Mouse (Mus musculus): Measurements from ENCODE around the gene Map2.

Map2 gene

DNA sequence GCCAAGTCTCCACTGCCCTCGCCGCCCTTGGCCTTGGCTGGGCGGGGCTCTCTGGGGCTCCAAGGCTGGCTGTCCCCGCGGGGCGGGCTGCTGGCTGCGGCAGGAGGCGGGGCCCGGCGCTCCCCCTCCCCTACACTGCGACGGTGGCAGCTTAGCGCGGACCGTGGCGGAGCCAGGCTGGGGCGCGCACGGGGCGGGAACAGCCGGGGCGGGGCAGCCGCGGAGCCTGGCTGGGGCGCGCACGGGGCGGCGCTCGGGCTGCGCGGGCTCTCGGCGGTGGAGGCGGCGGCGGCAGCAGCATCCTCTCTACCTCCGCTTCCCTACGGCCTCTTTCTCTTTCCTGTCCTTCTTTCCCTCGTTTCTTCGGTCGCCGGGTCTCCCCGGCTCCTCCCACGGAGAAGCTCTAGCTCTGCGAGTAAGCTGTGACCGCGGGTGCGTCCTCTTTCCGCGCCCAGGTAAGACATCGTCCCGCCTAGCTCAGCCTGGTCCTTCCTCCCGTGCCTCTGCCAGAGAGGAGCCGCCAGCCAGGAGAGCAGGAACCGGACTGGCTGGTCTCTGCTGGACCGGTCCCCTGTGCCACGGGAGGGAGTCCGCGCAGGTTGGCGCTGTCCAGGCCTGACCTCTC lies at the start of gene Map2:
Gene Map2, plus strand, starts transcription at position 233 of the 625 bp plus-strand sequence.
- DNase-seq (ENCODE audit: low spot score in 2 of 2) = peak; percentile 78 to 84

DNA sequence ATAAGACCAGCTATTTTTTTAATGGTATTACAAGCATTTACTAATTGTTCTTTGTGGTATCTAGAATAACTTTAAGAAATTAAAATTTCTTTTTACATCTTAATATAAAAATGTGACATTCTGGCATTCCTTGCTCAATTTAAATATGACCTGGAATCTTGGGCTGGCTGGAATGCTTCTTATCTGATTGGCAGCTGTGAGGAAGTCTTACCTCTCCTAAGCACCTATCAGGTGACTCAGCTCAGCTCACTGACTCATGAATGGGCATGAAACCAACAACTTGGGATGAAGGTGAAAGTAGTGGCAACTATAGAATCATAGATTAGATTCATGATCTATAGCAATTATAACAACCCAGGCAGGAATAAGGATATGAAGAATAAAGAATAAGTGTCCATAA lies 42.1 kb upstream of the Map2 start:
- no peak for DNase-seq (ENCODE audit: low spot score in 2 of 2)

DNA sequence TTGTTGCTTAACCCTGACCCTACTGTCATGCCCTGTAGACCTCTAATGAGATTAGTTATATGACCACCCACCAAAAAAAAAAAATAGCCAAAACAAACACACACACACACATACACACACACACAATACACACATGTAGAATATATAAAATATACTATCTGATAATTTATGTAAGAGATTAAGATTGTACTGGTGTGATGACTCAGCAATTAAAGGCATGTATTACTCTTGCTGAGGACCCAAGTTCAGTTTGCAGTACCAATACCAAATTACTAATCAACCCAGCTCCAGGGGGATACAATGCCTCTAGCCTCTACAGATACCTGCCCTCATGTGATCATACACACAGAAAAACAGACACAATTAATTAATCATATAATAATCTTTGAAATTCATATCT lies 39.7 kb upstream of the Map2 start:
- no peak for DNase-seq (ENCODE audit: low spot score in 2 of 2)

DNA sequence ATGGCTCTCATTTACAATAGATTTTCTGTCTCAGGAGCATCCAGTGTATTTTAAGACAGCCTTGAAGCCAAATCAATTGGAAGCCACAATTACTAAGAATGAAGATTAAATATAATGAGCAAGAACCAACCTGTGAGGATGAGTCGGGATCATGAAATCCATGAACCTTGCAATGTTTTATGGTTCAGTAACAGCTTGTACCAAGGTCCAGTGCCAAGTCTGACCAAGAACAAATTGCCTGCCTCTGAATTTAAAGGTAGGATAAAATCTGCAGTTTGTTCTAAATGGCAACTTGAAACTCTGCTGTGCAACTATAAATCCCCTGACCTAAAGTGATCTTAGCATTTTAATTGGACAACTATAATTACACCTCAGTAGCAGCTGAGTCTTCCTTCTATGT lies 34.4 kb upstream of the Map2 start:
- DNase-seq (ENCODE audit: low spot score in 2 of 2) = no peak

DNA sequence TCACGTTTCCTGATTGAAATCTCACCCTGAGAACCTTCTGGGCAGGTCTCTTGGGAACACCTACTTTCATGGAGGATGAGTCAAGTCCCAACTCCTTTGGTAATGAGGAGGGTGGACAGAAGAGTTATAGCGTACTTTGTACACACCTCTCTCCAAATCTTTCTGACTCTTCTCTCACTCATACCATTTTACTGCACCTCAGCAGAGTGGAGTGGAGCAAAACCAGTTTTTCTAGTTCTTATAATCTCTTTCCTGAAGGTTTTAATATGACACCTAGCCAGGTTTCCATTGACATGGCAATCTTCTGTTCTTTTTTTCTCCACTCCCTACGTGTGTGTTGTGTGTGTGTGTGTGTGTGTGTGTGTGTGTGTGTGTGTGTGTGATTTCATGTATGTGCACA lies 29.9 kb upstream of the Map2 start:
- no peak for DNase-seq (ENCODE audit: low spot score in 2 of 2)

DNA sequence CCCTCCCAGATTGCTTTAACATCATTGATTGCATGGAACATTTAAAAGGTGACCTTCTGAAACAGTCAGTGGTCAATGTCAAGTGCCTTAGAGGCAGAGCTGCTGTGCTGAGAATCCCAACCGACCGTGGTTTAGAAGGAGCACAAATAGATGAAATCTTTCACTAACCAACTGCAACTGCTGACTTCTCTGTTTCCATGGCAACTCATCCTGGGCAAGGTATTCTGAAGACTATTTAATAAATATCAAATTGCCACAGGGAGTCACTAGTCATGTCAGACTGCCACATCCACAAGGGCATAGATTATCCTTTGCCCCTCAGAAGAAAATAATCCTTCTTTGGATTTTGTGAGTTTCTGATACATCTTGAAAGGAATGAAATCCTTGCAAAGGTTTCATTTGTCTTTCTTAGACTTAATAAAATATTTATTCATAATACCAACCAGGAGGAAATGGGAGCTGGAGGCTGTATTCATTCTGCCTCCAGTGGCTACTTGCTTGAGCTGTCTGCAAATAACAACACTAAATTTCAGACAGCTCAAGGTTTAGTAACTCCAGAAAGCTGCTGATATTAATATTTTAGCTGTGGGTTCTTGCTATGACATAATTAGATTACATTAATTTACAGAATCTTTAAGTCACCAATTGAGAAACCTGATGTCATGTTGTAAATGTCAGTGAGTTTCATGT lies 26.1 kb upstream of the Map2 start:
- DNase-seq (ENCODE audit: low spot score in 2 of 2) = no peak

DNA sequence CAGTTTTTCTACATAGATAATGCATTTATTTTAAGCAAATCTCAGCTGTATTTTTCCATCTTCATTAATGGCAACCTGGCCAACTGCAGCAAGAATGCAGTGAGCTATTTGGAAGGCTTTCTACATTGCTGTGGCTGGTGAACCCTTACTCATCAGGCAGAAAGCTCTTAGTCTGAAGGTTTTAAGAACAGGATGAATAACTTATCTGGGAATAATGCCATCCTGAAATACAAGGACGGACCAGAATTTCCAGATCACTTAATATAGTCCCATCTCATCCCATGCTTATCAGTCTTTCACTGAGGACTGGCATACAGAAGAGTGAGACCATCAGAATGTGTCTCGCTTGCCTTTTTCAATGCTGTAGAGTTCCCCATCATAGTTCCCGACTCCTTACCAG lies 24.3 kb upstream of the Map2 start:
- DNase-seq (ENCODE audit: low spot score in 2 of 2) = no peak

DNA sequence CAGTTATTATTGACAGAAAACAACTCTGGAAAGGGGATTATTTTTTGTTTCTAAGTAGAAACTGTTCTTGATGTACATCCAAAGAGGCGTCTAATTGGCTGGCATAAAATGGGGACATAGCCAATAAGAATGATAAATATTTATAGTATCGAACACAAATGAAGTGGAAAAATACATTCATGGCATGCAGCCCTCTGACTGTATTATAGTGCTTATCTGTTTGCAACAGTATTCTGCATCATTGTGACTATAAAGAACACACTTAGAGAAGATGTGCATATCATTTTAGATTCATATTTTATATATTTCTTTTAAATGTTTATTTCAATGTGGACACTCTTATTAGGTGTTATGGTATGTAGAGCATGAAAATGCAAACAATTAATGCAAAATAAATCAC lies 17.9 kb upstream of the Map2 start:
- no peak for DNase-seq (ENCODE audit: low spot score in 2 of 2)

DNA sequence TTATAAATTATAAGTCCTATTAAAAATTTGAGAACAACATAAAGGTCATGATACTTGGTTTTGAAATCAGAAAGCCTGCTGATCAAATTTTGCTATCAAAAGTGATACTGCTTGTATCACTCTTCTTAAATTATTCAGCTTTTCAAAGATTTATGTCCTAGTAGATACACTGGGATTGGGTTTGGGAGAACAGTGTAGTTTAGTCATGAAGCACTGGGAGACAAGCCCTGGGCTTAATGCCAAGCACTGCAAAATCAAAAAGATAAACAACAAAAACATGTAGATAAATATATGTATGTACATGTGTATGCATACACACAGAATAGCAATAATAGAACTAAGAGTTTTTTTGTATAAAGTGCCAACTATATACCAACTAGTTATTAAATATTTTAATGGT lies 17.5 kb upstream of the Map2 start:
- DNase-seq (ENCODE audit: low spot score in 2 of 2) = no peak

DNA sequence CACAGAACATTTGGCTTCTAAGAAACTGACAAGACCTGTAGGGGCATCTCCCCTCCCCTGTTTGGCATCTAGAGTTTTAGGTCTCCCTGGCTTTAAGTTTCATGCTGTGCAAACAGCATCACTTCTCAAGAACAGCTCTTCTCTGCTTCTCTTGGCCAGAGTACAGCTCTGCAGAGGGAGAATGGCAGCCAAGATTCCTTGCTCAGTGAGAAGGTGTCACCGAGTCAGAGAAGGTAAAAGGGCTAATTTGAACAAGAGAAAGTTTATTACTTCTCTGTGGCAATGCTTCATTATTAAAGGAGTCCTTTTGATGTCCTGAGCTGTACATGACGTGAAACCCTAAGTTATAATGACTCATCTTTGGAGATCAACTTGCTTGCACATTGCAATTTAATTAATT lies 10.4 kb upstream of the Map2 start:
- no peak for DNase-seq (ENCODE audit: low spot score in 2 of 2)

DNA sequence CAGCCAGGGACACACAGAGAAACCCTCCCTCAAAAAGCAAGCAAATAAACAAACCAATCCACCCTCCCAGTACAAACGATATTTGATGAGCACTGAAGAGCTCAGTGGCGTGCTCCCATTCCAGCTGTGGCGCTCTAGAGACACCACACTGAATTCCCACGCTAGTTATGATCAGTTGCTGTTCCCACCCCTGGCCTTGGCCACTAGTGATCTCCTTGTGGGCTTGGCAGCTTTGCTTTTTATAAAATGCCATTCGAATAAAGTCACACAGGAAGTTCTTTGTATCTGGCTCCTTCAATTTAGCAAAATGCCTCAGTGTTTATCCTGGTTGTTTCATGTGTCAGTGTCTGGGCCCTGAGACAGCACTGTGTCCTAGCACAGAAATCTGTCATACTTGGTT lies 6.4 kb upstream of the Map2 start:
- DNase-seq (ENCODE audit: low spot score in 2 of 2) = peak; percentile 39 to 46

DNA sequence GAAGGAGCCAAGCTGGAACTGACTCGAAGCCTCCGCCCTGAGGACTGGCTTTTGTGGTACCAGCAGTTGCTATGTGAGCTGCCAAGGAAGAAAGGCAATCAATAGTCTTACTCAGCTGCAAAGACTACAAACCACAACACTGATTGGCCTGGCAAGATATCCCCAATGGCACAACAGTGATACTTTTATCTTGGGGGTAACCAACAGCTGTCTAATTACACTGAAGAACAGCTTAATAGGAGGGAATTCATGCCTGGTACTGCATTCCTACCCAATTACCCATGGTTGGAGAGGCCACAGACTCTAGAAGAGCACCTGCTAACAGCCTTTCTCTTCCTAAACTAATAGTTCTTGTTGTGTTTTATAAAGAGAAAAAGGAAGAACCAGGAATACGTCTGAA lies 2.9 kb upstream of the Map2 start:
- no peak for DNase-seq (ENCODE audit: low spot score in 2 of 2)

DNA sequence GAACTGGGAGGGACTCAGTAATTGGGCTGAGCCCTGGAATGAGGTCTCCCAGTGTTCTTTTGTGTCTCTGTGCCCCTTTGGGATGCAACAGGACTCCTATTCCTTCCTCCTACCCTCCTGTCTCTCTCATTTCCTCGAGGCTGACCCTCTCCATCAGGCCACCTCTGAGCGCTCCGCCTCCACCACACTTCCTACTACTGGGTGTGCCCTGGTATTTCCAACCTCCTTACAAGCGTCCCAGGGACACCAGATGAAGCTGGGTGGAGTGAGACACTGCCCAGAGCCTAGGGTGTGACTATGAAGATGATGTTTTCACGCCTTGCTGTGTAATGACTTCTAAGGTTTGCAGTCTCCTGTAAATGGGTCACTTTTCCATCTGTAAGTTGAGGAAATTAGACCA lies 1.4 kb upstream of the Map2 start:
- DNase-seq (ENCODE audit: low spot score in 2 of 2) = no peak

DNA sequence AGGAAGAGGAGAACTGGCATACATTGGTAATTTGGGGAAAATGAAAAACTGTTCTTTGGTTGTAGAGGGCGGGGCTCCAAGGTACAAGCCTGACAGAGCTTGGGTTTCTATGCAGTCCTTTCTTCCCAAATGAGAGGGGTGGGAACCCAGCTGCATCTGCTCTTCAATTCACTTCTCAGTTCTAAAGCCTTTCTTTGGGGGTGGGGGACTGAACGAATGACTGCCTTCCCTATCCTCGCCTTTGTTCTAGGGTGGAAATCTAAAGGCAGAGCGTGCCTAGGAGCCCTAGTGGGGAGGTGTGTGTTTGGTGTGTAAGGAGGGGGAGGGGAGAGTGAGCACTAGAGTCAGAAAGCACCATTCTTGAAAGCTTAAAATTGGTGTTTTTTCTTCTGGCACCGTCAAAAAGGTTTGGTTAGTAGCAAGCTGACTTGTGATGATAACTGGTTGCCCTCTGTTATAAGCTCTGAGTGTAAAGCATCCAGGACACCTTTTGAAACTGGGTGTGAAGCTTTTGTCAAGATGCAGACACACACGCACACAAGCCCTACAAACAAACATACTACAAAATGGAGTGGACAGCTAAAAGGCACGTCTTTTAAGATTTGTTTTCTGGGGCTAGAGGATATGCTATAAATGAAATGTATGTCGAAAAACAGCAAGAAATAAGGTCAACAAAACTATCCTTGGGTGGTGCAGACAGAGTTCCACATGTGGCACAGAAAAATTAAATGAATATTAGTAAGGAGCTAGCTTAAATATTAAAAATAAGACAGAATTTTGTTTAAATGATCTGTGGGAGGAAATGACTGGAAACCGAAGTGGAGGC lies 1.2 kb downstream of the Map2 start:
- no peak for DNase-seq (ENCODE audit: low spot score in 2 of 2)

DNA sequence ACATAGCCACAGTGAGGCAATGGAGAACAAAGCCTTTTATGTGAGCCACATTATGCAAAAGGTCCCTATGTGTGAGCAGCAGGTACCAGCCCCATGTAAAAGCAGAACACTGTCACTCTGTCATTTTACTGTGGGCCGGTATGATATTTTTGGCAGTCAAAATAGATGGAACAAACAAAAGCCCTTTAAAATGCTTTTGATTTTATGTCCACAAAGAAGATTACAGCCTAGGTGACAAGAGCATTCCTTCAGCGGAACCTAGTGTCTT lies 1.7 kb downstream of the Map2 start:
- DNase-seq (ENCODE audit: low spot score in 2 of 2) = no peak

DNA sequence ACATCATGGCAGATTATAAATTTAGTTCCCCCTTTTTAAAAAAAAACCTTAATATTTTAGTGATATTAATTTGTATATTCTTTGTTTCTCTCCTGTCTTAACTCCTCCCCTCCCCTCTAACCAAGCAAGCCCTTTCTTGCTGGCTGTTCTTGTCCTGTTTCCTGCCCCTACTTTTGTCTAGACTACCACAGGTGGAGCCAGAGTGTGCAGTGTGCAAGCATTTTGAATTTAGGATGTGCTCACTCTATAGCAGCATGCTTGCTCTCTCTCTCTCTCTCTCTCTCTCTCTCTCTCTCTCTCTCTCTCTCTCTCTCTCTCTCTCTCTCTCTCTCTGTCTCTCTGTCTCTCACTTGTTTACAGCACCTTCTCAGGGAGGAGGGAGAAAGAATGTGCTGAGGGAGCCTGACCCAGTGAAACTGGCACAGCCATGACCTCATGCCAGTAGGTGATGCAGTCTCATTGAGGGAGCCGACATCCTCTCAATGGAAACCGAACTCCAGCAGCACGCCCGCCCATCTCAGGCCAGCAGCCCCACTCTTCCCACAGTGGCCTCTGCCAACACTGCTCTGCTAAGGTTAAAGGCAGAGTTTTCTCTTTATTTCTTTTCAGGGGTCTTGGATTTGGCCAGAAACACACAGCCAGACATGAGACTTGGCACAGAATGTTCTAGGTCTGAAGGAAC lies 2.6 kb downstream of the Map2 start:
- DNase-seq (ENCODE audit: low spot score in 2 of 2) = no peak

DNA sequence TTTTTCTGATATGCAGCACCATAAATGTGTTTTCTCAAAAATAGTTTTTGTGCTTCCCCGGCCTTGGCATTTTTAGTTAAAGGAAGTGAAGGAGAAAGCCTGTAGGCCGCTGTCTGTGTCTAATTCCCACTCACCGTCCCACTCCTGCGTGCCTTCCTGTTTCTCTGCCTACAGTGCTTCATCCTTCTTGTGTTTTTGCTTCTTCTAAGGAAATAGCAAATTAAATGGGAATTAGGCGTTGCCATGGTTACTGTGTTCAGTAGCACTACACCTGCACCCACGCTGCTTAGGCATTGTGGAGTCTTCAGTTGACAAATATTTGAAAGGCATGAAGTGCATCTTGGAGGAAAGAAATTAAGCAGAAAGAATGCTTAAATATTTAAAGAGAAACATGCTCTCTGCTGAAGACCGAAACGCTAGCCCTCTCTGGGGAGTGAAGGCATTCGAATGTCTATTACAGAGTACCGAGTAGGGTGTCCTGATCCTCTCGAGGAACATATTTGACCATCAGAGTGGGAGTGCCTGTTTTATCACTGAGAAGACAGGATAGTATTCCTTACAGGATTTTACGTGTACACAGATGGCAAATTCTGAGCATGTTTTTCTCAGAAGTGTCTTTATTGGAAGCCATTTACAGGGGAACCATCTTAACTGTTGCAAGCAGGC lies 12.1 kb downstream of the Map2 start:
- DNase-seq (ENCODE audit: low spot score in 2 of 2) = no peak

DNA sequence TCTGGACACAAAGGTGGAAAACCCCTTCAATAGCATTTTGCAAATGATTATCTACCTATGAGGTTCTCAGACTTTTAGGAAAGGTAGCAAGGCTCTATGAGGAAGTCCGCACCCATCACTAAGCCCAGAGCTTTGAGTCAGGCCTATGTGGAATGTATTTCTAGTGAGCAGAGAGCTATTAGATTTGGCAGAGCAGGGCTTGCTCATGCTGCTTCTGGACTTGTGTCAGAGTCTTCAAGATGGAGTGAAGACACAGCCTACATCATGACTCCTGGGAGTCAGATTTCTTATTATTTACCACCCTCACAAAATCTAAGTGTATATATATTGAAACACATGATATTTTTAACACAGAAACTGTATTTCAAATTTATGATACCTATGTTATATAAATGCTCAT lies 17.3 kb downstream of the Map2 start:
- DNase-seq (ENCODE audit: low spot score in 2 of 2) = no peak

DNA sequence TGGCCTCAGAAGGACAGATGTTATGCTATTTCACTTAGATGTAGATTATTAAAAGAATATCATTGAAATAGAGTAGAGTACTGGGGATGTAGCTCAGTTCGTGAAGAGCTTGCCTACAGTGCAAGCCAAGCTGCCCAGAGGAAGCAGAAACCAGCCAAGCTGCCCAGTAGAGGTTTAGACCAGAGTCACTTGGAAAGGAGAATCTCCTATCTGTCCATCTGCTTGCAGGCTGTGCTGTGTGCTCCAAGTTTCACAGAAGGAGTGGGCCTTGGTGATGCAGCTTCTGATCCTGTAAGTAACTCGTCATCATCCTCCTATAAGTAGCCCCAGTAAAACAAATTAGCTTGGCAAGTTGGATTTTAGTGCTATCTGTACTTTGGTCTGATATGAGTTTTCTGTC lies 17.8 kb downstream of the Map2 start:
- DNase-seq (ENCODE audit: low spot score in 2 of 2) = no peak

DNA sequence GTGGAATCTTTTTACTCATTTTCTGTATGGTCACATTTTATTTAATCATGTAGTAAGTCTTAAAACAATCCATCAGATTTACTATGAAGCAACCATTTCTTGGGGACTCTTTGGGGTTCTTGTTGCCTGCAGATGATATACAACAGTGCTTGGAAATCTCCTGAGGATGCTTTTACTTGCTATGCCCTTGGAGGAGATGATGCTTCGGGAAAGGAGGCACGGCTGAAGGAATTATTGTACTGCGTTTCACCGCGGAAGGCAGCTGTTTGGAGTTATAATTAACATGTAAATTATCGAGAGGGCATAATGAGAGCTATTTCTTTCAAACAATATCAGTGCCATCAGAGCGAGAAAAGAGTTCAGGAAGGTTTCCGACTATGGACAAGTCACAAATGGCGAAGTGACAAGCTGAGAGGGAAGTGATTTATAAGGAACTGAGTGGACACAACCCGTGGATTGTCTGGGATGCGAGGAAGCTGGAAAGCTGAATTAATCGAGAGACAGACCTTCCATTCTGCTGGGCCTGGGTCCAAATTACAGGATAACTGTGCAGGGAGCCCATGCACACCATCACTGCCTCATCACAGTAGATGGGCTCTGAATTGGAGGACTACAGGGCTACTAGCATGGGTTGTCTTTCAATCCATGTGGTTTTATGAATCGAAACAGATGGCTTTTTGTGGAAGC lies 20.1 kb downstream of the Map2 start:
- DNase-seq (ENCODE audit: low spot score in 2 of 2) = no peak

DNA sequence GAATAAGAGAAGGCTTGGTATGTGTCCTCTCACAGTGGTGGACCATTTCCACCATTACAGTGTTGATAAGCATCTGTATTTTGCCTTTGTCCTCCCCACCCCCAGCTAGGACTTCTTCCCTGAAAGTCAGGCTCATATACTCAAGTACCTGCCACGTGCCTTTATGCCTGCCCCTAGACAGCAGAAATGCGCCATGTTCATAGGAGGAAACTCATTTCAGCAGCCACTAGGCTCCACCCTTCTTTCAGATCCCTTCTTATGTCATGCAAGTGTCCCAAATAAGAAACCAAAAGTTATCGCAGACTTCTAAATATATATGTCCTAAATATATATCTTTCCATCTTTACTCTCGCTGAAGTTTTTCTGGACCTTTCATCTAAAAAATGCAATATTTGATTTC lies 21.2 kb downstream of the Map2 start:
- no peak for DNase-seq (ENCODE audit: low spot score in 2 of 2)

DNA sequence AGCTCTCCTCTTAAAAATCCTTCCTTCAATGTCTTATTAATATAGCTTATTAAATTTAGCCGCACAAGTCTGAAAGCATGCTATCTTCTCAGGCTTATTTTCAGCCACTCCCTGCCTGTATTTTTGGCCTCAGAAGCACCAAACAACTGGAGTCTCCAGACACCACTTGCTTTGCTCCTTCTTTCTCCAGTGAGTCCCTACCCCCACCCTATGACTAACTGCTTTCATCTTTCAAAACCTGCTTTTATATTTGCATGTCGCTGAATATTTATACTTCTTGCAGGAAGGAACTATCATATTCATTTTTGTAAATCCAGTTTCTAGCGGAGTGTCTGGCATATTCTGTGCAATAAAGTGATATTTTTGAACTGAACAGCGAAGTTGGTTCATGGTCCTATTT lies 21.6 kb downstream of the Map2 start:
- DNase-seq (ENCODE audit: low spot score in 2 of 2) = no peak

All from heart, adult 9 months (tissue).